Mouse (Mus musculus) embryonic facial prominence, embryonic 11.5 days (tissue): ENCODE results near the gene Dab1. TPM values are rescaled to one million over a fixed set of nuclear protein-coding genes. Genes with fewer than 3 reads are reported as not detected.

Experiments used
- ATAC-seq: fragments of 200-750 bp; cut with Nextera tagmentation; replicated peaks from 2 replicates; pipeline ENCODE4 v1.8.0; 2017; ENCODE audit warnings: low read depth; ENCODE audit not compliant: insufficient number of reproducible peaks, low FRiP score, low TSS enrichment
- DNase-seq: peaks from one replicate; pipeline ENCODE4 v3.0.0-alpha.2; 2015; ENCODE audit warnings: low spot score
- H3K27ac ChIP-seq: fragments of 300-500 bp; sonication (generic); replicated peaks from 2 replicates; pipeline ENCODE4 v1.5.1; 2014; ENCODE audit warnings: mild to moderate bottlenecking, low read depth, low read length, control low read depth
- H3K27me3 ChIP-seq: fragments of 300-500 bp; sonication (generic); 2 replicates; pipeline ENCODE4 v1.6.1; 2014; ENCODE audit warnings: mild to moderate bottlenecking, low read length, moderate library complexity, mixed read lengths; ENCODE audit not compliant: control insufficient read depth, insufficient read depth
- H3K36me3 ChIP-seq: fragments of 300-500 bp; sonication (generic); replicated peaks from 2 replicates; pipeline ENCODE4 v1.6.1; 2014; ENCODE audit warnings: low read depth, mild to moderate bottlenecking, low read length, moderate library complexity, mixed read lengths; ENCODE audit not compliant: control insufficient read depth, insufficient read depth
- H3K4me1 ChIP-seq: fragments of 300-500 bp; sonication (generic); 2 replicates; pipeline ENCODE4 v1.6.1; 2014; ENCODE audit warnings: low read length, mixed read lengths; ENCODE audit not compliant: control insufficient read depth, insufficient read depth
- H3K4me2 ChIP-seq: fragments of 300-500 bp; sonication (generic); 2 replicates; pipeline ENCODE4 v1.6.1; 2014; ENCODE audit warnings: low read depth, mild to moderate bottlenecking, control low read depth, low read length, moderate library complexity
- H3K4me3 ChIP-seq: fragments of 300-500 bp; sonication (generic); 2 replicates; pipeline ENCODE4 v1.5.1; 2014; ENCODE audit warnings: low read depth, low read length, control low read depth
- H3K9ac ChIP-seq: fragments of 300-500 bp; sonication (generic); replicated peaks from 2 replicates; pipeline ENCODE4 v1.6.1; 2014; ENCODE audit warnings: mild to moderate bottlenecking, control low read depth, low read length
- H3K9me3 ChIP-seq: fragments of 300-500 bp; sonication (generic); replicated peaks from 2 replicates; pipeline ENCODE4 v1.6.1; 2016; ENCODE audit warnings: mild to moderate bottlenecking, low read length, inconsistent platforms, mixed read lengths; ENCODE audit not compliant: control insufficient read depth
- WGBS: fragments of 180-500 bp; shearing (Covaris S2); extraction: QIAGEN DNeasy Blood & Tissue Kit; methylation state at CpG from one replicate; pipeline ENCODE4 v1.1.7; 2014; 5-methylcytosine and 5-hydroxymethylcytosine counted together
- polyA plus RNA-seq: library from polyadenylated mRNA; unstranded; fragments of >200 nt; fragmentation: Nextera tagmentation; extraction: Ambion mirVana; gene quantifications from 2 replicates; pipeline ENCODE4 v1.2.1, GENCODE M21; 2014

Dab1 gene
- polyA plus RNA-seq, 1 experiment from 2014 or later: 17.6 TPM

- H3K27me3 ChIP-seq: no peaks in the 10 kb centered on the region
- H3K27ac ChIP-seq: no peak overlapping the region
- no peaks in the 10 kb centered on the region for H3K36me3 ChIP-seq
- 82% methylated on average over 11 of the region's 11 CpGs for WGBS
- no peaks in the 10 kb centered on the region for H3K4me1 ChIP-seq
- H3K9ac ChIP-seq: no peak overlapping the region
- DNase-seq (no peak), ATAC-seq (no peak)
- H3K4me3 ChIP-seq: no peak overlapping the region
- no peaks in the 10 kb centered on the region for H3K9me3 ChIP-seq
- H3K4me2 ChIP-seq: no peak overlapping the region
Measured at GRCm38 (mm10) chr4:104462932-104463780, 844.0 kb downstream of the Dab1 start.

GRCm38 (mm10) chr4:104463781-104464170 is 844.6 kb downstream of the Dab1 start:
- ATAC-seq: no peak
- WGBS: 79% methylated on average over 7 of the region's 7 CpGs
- no peaks in the 10 kb centered on the region for H3K36me3 ChIP-seq
- no peaks in the 10 kb centered on the region for H3K4me1 ChIP-seq
- H3K27ac ChIP-seq: no peak overlapping the region
- H3K9me3 ChIP-seq: no peaks in the 10 kb centered on the region
- H3K4me3 ChIP-seq: no peak overlapping the region
- H3K9ac ChIP-seq: no peak overlapping the region
- H3K27me3 ChIP-seq: no peaks in the 10 kb centered on the region
- no peak for DNase-seq
- no peak overlapping the region for H3K4me2 ChIP-seq

GRCm38 (mm10) chr4:104465594-104465993 is 846.4 kb downstream of the Dab1 start:
- no peak overlapping the region for H3K4me3 ChIP-seq
- no peaks in the 10 kb centered on the region for H3K36me3 ChIP-seq
- H3K9ac ChIP-seq: no peak overlapping the region
- 90% methylated on average over 1 of the region's 1 CpGs for WGBS
- H3K27ac ChIP-seq: no peak overlapping the region
- no peak overlapping the region for H3K4me2 ChIP-seq
- H3K27me3 ChIP-seq: no peaks in the 10 kb centered on the region
- DNase-seq (no peak), ATAC-seq (no peak)
- H3K4me1 ChIP-seq: no peaks in the 10 kb centered on the region
- H3K9me3 ChIP-seq: no peaks in the 10 kb centered on the region

- H3K27ac ChIP-seq: no peak overlapping the region
- no peak overlapping the region for H3K4me3 ChIP-seq
- H3K9ac ChIP-seq: no peak overlapping the region
- no peaks in the 10 kb centered on the region for H3K4me1 ChIP-seq
- no peak for DNase-seq
- ATAC-seq: no peak
- no peak overlapping the region for H3K4me2 ChIP-seq
- no peaks in the 10 kb centered on the region for H3K36me3 ChIP-seq
- no peaks in the 10 kb centered on the region for H3K27me3 ChIP-seq
- WGBS: 78% methylated on average over 3 of the region's 3 CpGs
- no peaks in the 10 kb centered on the region for H3K9me3 ChIP-seq
Measured at GRCm38 (mm10) chr4:104468666-104469065, 849.5 kb downstream of the Dab1 start.

GRCm38 (mm10) chr4:104472915-104473314 is 853.8 kb downstream of the Dab1 start:
- no peak overlapping the region for H3K4me3 ChIP-seq
- no peaks in the 10 kb centered on the region for H3K9me3 ChIP-seq
- no peak overlapping the region for H3K27ac ChIP-seq
- ATAC-seq (no peak), DNase-seq (no peak)
- H3K27me3 ChIP-seq: no peaks in the 10 kb centered on the region
- H3K36me3 ChIP-seq: no peaks in the 10 kb centered on the region
- 76% methylated on average over 4 of the region's 4 CpGs for WGBS
- no peaks in the 10 kb centered on the region for H3K4me1 ChIP-seq
- no peak overlapping the region for H3K4me2 ChIP-seq
- H3K9ac ChIP-seq: no peak overlapping the region

GRCm38 (mm10) chr4:104476841-104477240 is 857.7 kb downstream of the Dab1 start:
- Histone ChIP-seq H3K4me3 (no peak overlapping the region), H3K36me3 (no peaks in the 10 kb centered on the region), H3K27ac (no peak overlapping the region), H3K4me1 (no peaks in the 10 kb centered on the region), H3K9me3 (no peaks in the 10 kb centered on the region), H3K27me3 (no peaks in the 10 kb centered on the region), H3K9ac (no peak overlapping the region), H3K4me2 (no peak overlapping the region)
- DNase-seq: no peak
- 86% methylated on average over 7 of the region's 7 CpGs for WGBS
- ATAC-seq: no peak

- no peak overlapping the region for H3K27ac ChIP-seq
- no peaks in the 10 kb centered on the region for H3K9me3 ChIP-seq
- WGBS: 97% methylated on average over 1 of the region's 1 CpGs
- no peaks in the 10 kb centered on the region for H3K36me3 ChIP-seq
- no peak for DNase-seq
- no peak overlapping the region for H3K4me2 ChIP-seq
- no peak for ATAC-seq
- no peak overlapping the region for H3K4me3 ChIP-seq
- no peaks in the 10 kb centered on the region for H3K4me1 ChIP-seq
- no peaks in the 10 kb centered on the region for H3K27me3 ChIP-seq
- H3K9ac ChIP-seq: no peak overlapping the region
Measured at GRCm38 (mm10) chr4:104483948-104484347, 864.8 kb downstream of the Dab1 start.

GRCm38 (mm10) chr4:104497221-104497620 is 878.1 kb downstream of the Dab1 start:
- Histone ChIP-seq H3K9ac (no peak overlapping the region), H3K27ac (no peak overlapping the region), H3K4me1 (no peaks in the 10 kb centered on the region), H3K4me3 (no peak overlapping the region), H3K9me3 (no peaks in the 10 kb centered on the region), H3K36me3 (no peaks in the 10 kb centered on the region), H3K27me3 (peaks cover 3% of the 10 kb centered on the region; the same call in 1 of the 2 replicates), H3K4me2 (no peak overlapping the region)
- no peak for ATAC-seq
- 71% methylated on average over 1 of the region's 1 CpGs for WGBS
- DNase-seq: no peak
